Mouse (Mus musculus): ENCODE data around the gene Lrrc17. TPM values are rescaled to one million over a fixed set of nuclear protein-coding genes. Genes with fewer than 3 reads are reported as not detected.
"Not testable (repeated sequence)": the region's sequence is repeated elsewhere in the genome, so short reads cannot be mapped to it uniquely, and the experiment has no call there.

The Lrrc17 gene
- polyA plus RNA-seq, 1 experiment from 2014 or later, result 8.4 TPM

- H3K9ac ChIP-seq, result no peak overlapping the region
- 58% methylated on average over 6 of the region's 6 CpGs for WGBS
- no peaks in the 10 kb centered on the region for H3K4me1 ChIP-seq (replicated peaks)
- H3K36me3 ChIP-seq, result no peaks in the 10 kb centered on the region
- H3K9me3 ChIP-seq, result no peaks in the 10 kb centered on the region
- no peak for ATAC-seq (ENCODE audit: low FRiP score)
- no peak overlapping the region for H3K4me2 ChIP-seq
- no peak overlapping the region for H3K27ac ChIP-seq
- H3K4me3 ChIP-seq, result no peak overlapping the region
- H3K27me3 ChIP-seq, result no peaks in the 10 kb centered on the region
Measured at GRCm38 (mm10) chr5:21586763-21587162, 43.4 kb downstream of the Lrrc17 start.

- H3K4me3 ChIP-seq, result no peak overlapping the region
- H3K36me3 ChIP-seq, result no peaks in the 10 kb centered on the region
- WGBS, result 78% methylated on average over 7 of the region's 7 CpGs
- no peak for ATAC-seq (ENCODE audit: low FRiP score)
- no peaks in the 10 kb centered on the region for H3K9me3 ChIP-seq
- H3K4me1 ChIP-seq (replicated peaks), result no peaks in the 10 kb centered on the region
- H3K4me2 ChIP-seq, result no peak overlapping the region
- no peaks in the 10 kb centered on the region for H3K27me3 ChIP-seq
- no peak overlapping the region for H3K9ac ChIP-seq
- H3K27ac ChIP-seq, result no peak overlapping the region
Measured at GRCm38 (mm10) chr5:21587683-21588082, 44.3 kb downstream of the Lrrc17 start.

DNA sequence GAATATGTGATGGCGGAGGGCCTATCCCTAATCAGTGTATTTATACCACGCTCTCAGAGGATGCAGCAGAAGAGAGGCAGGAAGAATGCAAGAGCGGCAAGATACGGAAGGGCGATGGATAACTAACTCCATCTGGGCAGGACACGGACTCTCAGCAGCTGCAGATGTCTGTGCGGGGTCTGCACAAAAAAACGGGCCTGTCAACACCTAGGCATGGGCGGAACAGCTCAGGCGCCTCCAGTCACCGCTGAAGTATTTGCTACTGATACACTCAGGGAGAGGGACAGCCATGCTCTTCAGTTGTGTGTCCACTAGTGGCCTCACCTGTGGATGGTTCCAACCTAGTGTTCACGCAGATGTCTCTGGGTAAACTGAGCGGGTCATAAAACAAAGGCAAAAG is 44.9 kb downstream of the Lrrc17 start:
- Histone ChIP-seq H3K4me2 (no peak overlapping the region), H3K9me3 (no peaks in the 10 kb centered on the region), H3K9ac (no peak overlapping the region), H3K27ac (no peak overlapping the region), H3K4me3 (no peak overlapping the region), H3K4me1 (replicated peaks) (no peaks in the 10 kb centered on the region), H3K36me3 (no peaks in the 10 kb centered on the region), H3K27me3 (no peaks in the 10 kb centered on the region)
- no peak for ATAC-seq (ENCODE audit: low FRiP score)
- 90% methylated on average over 13 of the region's 13 CpGs for WGBS

- ATAC-seq (ENCODE audit: low FRiP score), result no peak
- Histone ChIP-seq H3K4me3 (no peak overlapping the region), H3K36me3 (no peaks in the 10 kb centered on the region), H3K9ac (no peak overlapping the region), H3K9me3 (no peaks in the 10 kb centered on the region), H3K4me2 (no peak overlapping the region), H3K27me3 (no peaks in the 10 kb centered on the region), H3K27ac (no peak overlapping the region), H3K4me1 (replicated peaks) (no peaks in the 10 kb centered on the region)
- WGBS, result 90% methylated on average over 2 of the region's 2 CpGs
Measured at GRCm38 (mm10) chr5:21592106-21592505, 48.7 kb downstream of the Lrrc17 start.

- no peaks in the 10 kb centered on the region for H3K36me3 ChIP-seq
- no peak overlapping the region for H3K4me3 ChIP-seq
- no peaks in the 10 kb centered on the region for H3K27me3 ChIP-seq
- H3K9ac ChIP-seq, result no peak overlapping the region
- no peaks in the 10 kb centered on the region for H3K9me3 ChIP-seq
- no peak overlapping the region for H3K4me2 ChIP-seq
- no peaks in the 10 kb centered on the region for H3K4me1 ChIP-seq (replicated peaks)
- no peak for ATAC-seq (ENCODE audit: low FRiP score)
- no peak overlapping the region for H3K27ac ChIP-seq
- 93% methylated on average over 9 of the region's 9 CpGs for WGBS
Measured at GRCm38 (mm10) chr5:21593201-21593709, 49.9 kb downstream of the Lrrc17 start.

DNA sequence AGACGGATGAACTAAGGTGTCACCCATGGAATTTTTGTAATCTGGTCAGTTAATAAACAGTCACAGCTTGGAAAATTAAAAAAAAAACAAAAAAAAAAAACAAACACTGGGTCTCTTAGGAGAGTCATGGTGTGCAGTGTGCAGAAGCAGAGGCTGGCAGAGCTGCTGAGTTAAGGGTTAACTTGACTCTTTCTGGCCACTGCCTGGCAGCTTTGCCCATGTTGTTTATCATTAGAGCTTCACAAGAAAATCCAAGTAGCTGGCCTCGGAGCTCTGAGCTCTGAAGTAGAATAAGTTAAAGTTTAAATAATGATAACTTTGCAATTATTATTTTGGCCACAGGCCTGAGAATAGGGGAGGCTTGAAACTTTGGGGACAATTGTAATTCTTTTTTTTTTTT is 56.2 kb downstream of the Lrrc17 start:
- not testable (repeated sequence) for H3K4me3 ChIP-seq; H3K36me3 ChIP-seq; ATAC-seq (ENCODE audit: low FRiP score); H3K27ac ChIP-seq; H3K9ac ChIP-seq; H3K27me3 ChIP-seq; H3K4me1 ChIP-seq (replicated peaks); H3K9me3 ChIP-seq; H3K4me2 ChIP-seq
- 87% methylated on average over 2 of the region's 2 CpGs for WGBS

- Histone ChIP-seq H3K4me2 (no peak overlapping the region), H3K4me3 (no peak overlapping the region), H3K27me3 (no peaks in the 10 kb centered on the region)
Measured at GRCm38 (mm10) chr5:21599961-21600360, 56.6 kb downstream of the Lrrc17 start.

GRCm38 (mm10) chr5:21605936-21606335 is 62.6 kb downstream of the Lrrc17 start:
- Histone ChIP-seq H3K4me1 (replicated peaks) (no peaks in the 10 kb centered on the region), H3K9ac (no peak overlapping the region), H3K4me3 (no peak overlapping the region), H3K27me3 (no peaks in the 10 kb centered on the region), H3K4me2 (no peak overlapping the region), H3K9me3 (no peaks in the 10 kb centered on the region), H3K27ac (no peak overlapping the region), H3K36me3 (no peaks in the 10 kb centered on the region)
- no peak for ATAC-seq (ENCODE audit: low FRiP score)
- WGBS, result 79% methylated on average over 6 of the region's 6 CpGs

More at GRCm38 (mm10) chr5:21599961-21600360, 56.6 kb downstream of the Lrrc17 start:
- Histone ChIP-seq H3K9ac (no peak overlapping the region), H3K27ac (no peak overlapping the region), H3K4me1 (replicated peaks) (no peaks in the 10 kb centered on the region), H3K36me3 (no peaks in the 10 kb centered on the region), H3K9me3 (no peaks in the 10 kb centered on the region)
- WGBS, result 98% methylated on average over 4 of the region's 4 CpGs
- no peak for ATAC-seq (ENCODE audit: low FRiP score)

GRCm38 (mm10) chr5:21608311-21609304 is 65.2 kb downstream of the Lrrc17 start:
- no peaks in the 10 kb centered on the region for H3K9me3 ChIP-seq
- no peaks in the 10 kb centered on the region for H3K27me3 ChIP-seq
- no peaks in the 10 kb centered on the region for H3K4me1 ChIP-seq (replicated peaks)
- no peak overlapping the region for H3K4me2 ChIP-seq
- WGBS, result 77% methylated on average over 12 of the region's 12 CpGs
- no peaks in the 10 kb centered on the region for H3K36me3 ChIP-seq
- no peak overlapping the region for H3K27ac ChIP-seq
- no peak for ATAC-seq (ENCODE audit: low FRiP score)
- no peak overlapping the region for H3K4me3 ChIP-seq
- no peak overlapping the region for H3K9ac ChIP-seq

DNA sequence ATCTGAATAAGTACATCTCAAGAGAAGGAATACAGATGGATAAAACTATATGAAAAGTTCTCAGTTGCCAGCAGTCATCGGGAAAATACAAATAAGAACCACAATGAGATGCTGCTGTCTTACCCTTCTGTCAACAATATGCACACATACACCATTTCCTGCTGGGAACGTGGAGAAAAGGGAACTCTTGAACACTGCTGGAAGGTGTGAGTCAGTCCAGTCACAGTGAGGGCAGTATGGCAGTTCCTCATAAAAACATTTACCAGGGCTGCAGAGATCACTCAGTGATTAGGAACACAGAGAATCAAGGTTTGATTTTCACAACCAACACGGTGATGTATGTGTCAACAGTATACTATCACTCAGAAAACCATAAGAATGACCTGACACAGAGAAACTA is 67.6 kb downstream of the Lrrc17 start:
- Histone ChIP-seq H3K27me3 (no peaks in the 10 kb centered on the region), H3K9me3 (no peaks in the 10 kb centered on the region), H3K4me1 (replicated peaks) (no peaks in the 10 kb centered on the region), H3K4me3 (no peak overlapping the region), H3K4me2 (no peak overlapping the region), H3K27ac (no peak overlapping the region), H3K36me3 (no peaks in the 10 kb centered on the region), H3K9ac (no peak overlapping the region)
- ATAC-seq (ENCODE audit: low FRiP score), result no peak
- 84% methylated on average over 3 of the region's 3 CpGs for WGBS

DNA sequence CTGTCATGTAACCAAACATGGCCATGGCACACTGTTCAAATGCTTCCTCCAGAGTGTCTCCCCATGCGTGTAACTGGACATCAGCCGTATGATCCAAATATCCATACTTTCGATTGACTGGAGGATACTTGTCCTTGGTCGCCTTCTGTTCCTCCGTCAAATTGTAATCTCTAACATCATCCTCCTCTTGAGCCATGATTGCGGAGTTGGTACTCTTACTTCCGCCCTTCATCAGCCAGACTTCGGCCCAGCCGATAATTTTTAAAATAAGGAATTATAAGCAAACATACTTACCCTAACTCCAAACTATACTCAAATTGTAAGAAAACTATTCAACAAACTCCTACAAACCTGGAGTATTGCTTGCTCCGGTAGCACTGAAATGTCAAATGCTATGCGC is 70.9 kb downstream of the Lrrc17 start:
- H3K4me1 ChIP-seq (replicated peaks); H3K27me3 ChIP-seq; ATAC-seq (ENCODE audit: low FRiP score); H3K9me3 ChIP-seq; H3K4me2 ChIP-seq; H3K4me3 ChIP-seq; H3K36me3 ChIP-seq; H3K27ac ChIP-seq; H3K9ac ChIP-seq: not testable (repeated sequence)
- WGBS, result 96% methylated on average over 11 of the region's 11 CpGs

DNA sequence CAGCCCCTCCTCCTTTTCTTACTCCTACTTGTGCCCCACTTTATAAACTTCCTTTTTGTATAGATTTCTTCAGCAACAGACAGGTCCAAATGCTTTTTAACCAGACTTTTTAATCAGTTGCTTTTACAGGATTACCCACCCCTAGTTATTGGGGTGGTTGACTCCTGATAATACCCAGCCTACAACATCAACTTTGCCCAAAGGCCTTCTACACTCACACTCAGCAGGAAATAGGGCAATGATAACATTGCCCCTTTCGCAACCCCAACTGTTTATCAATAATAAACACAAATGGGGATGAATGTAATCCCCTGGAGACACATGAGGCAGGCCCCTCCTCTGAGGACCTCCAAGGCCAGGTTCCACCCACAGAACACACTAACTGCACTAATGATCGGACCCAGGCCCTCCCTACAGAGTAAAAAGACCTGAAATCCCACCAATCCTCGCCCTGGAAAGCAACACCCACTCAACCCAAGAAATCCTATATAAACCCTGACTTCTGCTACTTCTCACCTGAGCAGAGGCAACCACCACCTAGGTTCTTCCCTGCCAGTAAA is 73.2 kb downstream of the Lrrc17 start:
- no peak for ATAC-seq (ENCODE audit: low FRiP score)
- H3K27ac ChIP-seq, result no peak overlapping the region
- no peaks in the 10 kb centered on the region for H3K9me3 ChIP-seq
- no peaks in the 10 kb centered on the region for H3K36me3 ChIP-seq
- WGBS, result 86% methylated on average over 3 of the region's 3 CpGs
- H3K4me1 ChIP-seq (replicated peaks), result no peaks in the 10 kb centered on the region
- H3K27me3 ChIP-seq, result no peaks in the 10 kb centered on the region
- no peak overlapping the region for H3K4me2 ChIP-seq
- no peak overlapping the region for H3K4me3 ChIP-seq
- no peak overlapping the region for H3K9ac ChIP-seq
